Mouse (Mus musculus) lung, postnatal 14 days (tissue): ENCODE measurements at regions not wholly inside any gene's neighbourhood (a gene's known extent, or its start where the extent isn't known, plus 50 kb on each side); places are given as distances from the start of the nearest gene placed in this dataset.

Experiments
- DNase-seq: peaks from one replicate; pipeline ENCODE4 v3.0.0; 2021

GRCm38 (mm10) chr7:95689161-95689833 is 481.7 kb upstream of the Tenm4 start:
- DNase-seq = no peak

- DNase-seq = no peak
Observed at GRCm38 (mm10) chr7:95699506-95699905, 471.5 kb upstream of the Tenm4 start.

GRCm38 (mm10) chr7:95710088-95710487 is 461.0 kb upstream of the Tenm4 start:
- no peak for DNase-seq

- DNase-seq = no peak
Observed at GRCm38 (mm10) chr7:95720083-95720482, 451.0 kb upstream of the Tenm4 start.

DNA sequence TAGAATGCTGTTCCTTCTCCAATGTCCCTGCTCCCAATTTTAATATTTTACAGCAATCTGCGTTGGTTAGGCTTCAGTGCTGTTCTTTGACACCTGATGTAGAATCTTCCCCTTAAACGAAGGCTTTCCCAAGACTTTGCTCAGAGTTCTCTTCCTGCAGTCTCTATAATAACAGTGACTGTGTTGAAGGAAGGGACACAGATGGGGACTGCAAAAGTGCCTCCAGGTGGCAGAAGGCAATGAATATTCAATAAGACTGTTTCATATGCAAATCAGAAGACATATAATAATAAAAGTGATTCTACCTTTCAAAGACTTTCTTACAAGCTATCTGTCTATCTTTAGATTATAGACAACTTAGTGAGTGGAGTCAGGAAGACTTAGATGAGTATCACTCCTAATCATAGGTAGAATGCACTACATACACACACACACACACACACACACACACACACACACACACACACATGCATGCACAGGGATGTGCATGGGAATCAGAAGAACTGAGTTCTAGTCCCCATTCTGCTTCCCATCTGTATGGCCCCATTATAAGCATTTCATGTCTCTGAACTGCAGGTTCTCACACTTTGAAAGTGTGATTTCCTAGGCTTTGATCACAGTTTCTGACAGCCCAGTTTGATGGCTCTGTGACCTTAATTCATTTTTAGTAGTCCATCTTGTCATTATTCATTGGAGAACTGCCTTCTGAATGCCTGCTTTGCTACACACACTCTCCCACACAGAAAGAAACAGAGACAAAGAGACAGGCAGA is 445.1 kb upstream of the Tenm4 start:
- no peak for DNase-seq

- DNase-seq = no peak
Observed at GRCm38 (mm10) chr7:95733807-95734206, 437.2 kb upstream of the Tenm4 start.

GRCm38 (mm10) chr7:95734587-95734986 is 436.5 kb upstream of the Tenm4 start:
- no peak for DNase-seq

DNA sequence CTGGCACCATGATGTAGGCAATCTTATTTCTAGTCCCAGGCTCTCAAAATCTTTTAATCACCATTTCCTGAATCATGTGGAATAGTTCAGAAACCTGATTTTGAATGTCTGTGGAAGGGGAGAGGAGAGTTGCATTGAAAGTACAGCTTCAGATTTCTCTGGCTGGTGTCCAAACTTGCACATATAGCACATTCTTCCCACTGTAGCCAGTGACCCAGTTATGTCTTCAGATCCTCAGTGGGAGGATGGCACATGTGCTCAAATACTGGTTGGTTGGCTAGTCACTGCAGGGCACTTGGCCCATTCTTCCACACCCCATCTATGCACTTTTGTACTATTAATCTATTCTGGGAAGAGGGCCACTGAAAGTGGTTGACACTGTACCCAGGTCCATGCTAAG is 434.3 kb upstream of the Tenm4 start:
- DNase-seq = no peak

GRCm38 (mm10) chr7:95738725-95739245 is 432.3 kb upstream of the Tenm4 start:
- no peak for DNase-seq

GRCm38 (mm10) chr7:95739779-95740178 is 431.3 kb upstream of the Tenm4 start:
- no peak for DNase-seq

GRCm38 (mm10) chr7:95758375-95758774 is 412.7 kb upstream of the Tenm4 start:
- DNase-seq = no peak

DNA sequence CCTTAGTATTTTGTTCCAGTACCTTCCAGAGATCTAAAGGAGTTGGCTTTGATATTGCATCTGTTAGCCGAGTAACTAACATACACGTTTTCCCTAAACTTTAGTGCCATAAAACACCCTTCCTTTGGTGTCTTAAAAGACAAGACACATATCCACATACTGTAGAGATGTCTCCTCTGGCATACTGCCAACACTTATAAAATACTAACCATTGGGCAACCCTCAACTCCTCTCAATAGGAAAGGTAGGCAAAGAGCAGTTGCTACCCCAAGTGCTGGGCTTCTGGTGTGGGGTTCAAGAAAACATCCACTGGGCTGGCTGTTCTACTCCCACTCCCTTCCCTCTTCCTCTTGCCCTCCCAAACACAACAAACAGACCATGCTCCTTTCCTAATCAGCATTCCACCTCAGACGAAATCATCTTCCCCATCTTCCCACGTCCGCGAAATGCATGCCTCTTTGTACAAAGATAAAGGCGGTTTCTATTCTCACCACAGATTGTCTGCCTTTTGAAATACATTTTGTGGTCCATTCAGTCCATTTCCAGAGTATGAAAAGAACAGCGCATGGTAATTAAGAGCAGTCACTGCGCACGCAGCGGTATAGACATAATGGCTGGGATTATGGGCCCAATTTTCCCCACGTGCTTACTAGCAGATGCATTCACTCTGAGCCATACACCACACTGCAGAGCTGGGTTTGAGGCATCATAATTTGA is 409.9 kb upstream of the Tenm4 start:
- DNase-seq = no peak

DNA sequence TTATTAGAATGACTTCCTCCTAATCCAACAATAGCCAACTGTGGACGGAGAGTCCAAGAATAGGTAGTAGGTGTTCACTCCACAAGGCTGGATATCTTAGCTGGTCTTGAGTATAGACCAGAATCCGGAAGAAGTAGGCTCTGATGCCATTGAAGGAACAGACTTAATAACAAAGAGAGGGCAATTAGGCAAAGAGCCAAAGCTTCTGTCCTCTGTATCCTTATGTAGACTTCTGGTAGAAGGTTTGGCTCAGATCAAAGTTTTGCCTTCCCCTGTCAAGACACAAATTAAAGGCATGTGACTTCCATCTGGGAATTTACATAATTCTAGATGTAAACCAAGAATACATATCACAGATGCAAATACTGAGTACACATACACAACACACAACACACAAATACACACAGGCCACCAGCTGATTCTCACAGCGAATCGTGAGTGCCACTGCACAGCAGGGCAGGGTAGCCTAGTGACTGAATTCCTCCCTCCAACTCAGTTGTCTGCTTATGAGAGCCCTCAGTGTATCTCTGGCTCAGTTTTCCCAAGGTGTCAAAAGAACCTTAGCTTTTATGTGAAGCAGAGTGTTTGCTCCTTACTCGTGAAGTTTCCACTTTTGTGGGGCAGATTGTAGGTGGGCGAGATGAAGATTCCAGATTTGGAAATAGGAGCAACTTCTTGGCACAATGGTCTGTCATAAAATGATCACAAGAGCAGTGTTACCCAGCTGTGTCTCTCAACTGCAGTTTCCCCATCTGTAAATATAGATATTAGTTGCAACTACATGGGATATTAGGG is 404.5 kb upstream of the Tenm4 start:
- no peak for DNase-seq

DNA sequence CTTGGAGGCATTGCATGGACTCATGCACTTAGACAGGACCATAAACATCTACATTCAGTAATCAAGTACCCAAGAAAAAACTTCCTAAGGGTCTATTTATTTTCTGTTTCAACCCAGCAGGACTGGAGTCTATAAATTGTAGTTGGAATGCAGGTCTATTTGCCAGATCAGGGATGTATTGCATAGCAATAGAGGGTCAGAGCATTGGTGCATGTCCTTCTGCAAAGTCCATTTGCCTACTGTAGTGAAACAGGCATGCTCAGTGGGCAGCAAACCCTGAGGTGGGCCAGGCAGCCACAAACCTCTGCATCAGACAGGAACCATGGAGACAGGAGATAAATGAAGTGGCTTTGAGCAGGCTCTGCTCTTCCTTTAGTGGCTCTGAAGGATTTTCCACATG is 386.5 kb upstream of the Tenm4 start:
- DNase-seq = no peak

GRCm38 (mm10) chr7:95787543-95787942 is 383.5 kb upstream of the Tenm4 start:
- DNase-seq = no peak

DNA sequence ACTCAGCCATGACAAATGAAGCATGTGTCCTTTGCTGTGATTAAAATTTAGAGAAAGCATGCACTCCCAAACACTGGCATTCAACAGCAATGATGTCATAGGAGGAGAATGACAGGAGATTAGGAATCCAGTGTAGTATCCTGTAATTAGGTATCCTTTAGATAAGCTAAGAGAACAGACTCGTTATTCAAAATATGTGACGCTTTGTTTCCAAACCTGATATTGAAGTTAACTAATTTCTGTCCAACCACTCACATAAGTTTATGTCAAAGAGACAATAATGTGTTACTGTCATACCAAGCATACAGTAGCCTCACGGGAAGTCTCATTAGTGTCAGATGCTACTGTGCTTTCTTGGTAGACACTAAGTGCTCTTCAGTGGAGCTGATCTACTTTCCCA is 383.1 kb upstream of the Tenm4 start:
- no peak for DNase-seq

GRCm38 (mm10) chr7:95789424-95789823 is 381.6 kb upstream of the Tenm4 start:
- DNase-seq = no peak

DNA sequence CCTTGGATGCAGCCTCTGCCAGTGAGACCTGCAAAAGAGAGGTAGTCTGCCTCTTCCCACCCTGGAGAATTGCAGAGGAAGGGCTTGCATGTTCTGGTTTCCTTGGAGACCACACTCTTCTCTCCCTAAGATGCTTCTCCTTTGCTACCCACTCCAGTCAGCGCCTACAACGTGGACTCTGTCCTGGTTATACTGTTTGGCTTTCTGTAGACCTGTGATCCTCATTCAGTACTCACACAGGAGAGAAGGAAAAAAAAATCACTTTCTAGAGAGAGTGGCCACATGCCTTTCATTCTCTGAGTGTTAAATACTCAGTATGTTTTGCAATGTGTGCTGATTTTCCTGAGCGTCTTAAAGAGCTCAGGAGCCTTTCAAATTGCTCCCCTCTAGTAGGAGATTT is 372.0 kb upstream of the Tenm4 start:
- no peak for DNase-seq

DNA sequence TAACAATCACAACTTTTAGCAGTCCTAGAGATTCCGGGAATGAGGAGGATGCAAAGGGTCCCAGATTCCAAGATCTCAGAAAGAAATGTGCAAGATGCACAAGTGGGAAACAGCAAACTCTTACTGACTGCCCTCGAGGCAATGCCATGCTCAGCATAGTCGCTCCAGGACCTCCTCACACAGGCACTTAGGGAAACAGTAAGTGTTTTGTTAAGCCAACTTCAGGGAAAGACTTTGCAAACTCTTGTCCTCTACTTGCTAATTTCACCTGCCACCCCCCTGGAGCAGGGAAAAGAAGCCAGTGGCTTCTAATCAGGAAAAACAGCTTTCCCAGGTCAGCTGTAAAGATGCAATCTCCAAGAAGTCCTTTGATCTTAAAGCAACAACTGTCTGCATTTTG is 361.4 kb upstream of the Tenm4 start:
- DNase-seq = peak; percentile 1

GRCm38 (mm10) chr7:95810096-95810495 is 360.9 kb upstream of the Tenm4 start:
- no peak for DNase-seq

- no peak for DNase-seq
Observed at GRCm38 (mm10) chr7:95814865-95815264, 356.2 kb upstream of the Tenm4 start.

DNA sequence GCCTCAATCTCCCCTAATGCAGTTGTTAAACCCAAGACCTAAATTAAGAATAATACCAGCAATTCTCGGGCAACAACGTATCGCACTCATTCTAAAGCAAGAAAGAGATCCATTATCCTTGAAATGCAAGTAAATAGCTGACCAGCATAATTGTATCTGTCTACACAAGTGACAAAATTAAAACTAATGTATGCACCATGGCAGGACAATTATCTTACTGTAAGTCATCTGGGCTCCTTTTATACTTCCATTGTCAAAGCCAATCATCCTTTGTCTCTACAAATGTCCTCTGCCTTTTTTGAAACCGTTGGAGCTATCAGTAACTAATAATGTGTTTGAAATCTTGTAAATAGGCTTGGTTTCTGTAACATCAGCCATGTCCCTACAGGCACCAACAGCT is 347.5 kb upstream of the Tenm4 start:
- no peak for DNase-seq

- DNase-seq = no peak
Observed at GRCm38 (mm10) chr7:95829889-95830288, 341.2 kb upstream of the Tenm4 start.
